Mouse (Mus musculus) MEL (cell line): ENCODE data around the gene Tyrobp.

Experiments used
- CTCF ChIP-seq, 3 experiments: IDR thresholded peaks in 2 of 3; conservative IDR thresholded peaks in 1 of 3; 2 replicates each; pipeline ENCODE4 v1.5.1; 2011 to 2012; ENCODE audit warnings: low read length in 3 of 3, low read depth in 2 of 3, mild to moderate bottlenecking in 2 of 3, improper control_type of control experiment in 1 of 3, inconsistent platforms in 1 of 3, mixed read lengths in 1 of 3, moderate library complexity in 1 of 3; ENCODE audit not compliant: control insufficient read depth in 1 of 3, insufficient read depth in 1 of 3, poor library complexity in 1 of 3, severe bottlenecking in 1 of 3
- EP300 ChIP-seq, 2 experiments: IDR thresholded peaks; 2 replicates each; pipeline ENCODE4 v1.6.1; 2011; ENCODE audit warnings: improper control_type of control experiment in 2 of 2, low read length in 2 of 2, low read depth in 1 of 2, mild to moderate bottlenecking in 1 of 2
- ETS1 ChIP-seq: IDR thresholded peaks from 2 replicates; pipeline ENCODE4 v1.6.1; 2012; ENCODE audit warnings: low read depth, mild to moderate bottlenecking, inconsistent platforms, low read length, improper control_type of control experiment, moderate library complexity
- NELFE ChIP-seq: IDR thresholded peaks from 2 replicates; pipeline ENCODE4 v1.6.1; 2011; ENCODE audit warnings: low read depth, low read length, improper control_type of control experiment
- POLR2A ChIP-seq, 2 experiments: IDR thresholded peaks; 2 replicates each; pipeline ENCODE4 v1.6.1; 2011 to 2012; ENCODE audit warnings: low read length in 2 of 2, mild to moderate bottlenecking in 2 of 2, control low read depth in 1 of 2, improper control_type of control experiment in 1 of 2, low read depth in 1 of 2, moderate library complexity in 1 of 2; ENCODE audit not compliant: control insufficient read depth in 1 of 2, insufficient read depth in 1 of 2, poor library complexity in 1 of 2

DNA sequence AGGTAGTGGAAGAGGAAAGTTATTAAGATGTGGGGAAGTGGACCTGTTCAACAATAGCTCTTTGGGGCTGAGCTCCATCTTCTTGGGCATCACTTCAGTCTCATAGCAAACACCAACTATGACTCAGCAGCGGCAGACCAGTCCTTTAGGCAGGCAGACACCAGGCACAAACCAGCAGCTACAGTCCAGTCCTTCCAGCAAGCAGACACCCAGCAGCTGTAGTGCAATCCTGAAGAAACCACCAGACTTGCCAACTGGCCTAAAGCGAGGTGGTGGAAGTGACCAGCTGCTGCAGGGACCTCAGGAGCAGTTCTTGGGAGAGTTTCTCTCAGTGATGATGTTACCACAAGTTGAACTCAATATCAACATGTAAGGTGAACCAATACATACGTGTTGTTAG, 4.9 kb upstream of the Tyrobp start:
- TF ChIP-seq EP300 (IDR thresholded peaks at IDR 0.05; ENCODE audit: low read depth in 1 of 2, low read length in 2 of 2), result no peak
- TF ChIP-seq NELFE, result no peak
- no peak for TF ChIP-seq CTCF (IDR thresholded peaks at IDR 0.05 in 2 of 3, conservative IDR thresholded peaks at IDR 0.05 in 1 of 3; ENCODE audit: control insufficient read depth in 1 of 3, insufficient read depth in 1 of 3, low read depth in 2 of 3, low read length in 3 of 3, poor library complexity in 1 of 3, severe bottlenecking in 1 of 3)
- no peak for TF ChIP-seq POLR2A (IDR thresholded peaks at IDR 0.05; ENCODE audit: control insufficient read depth in 1 of 2, insufficient read depth in 1 of 2, low read depth in 1 of 2, low read length in 2 of 2, poor library complexity in 1 of 2)
- no peak for TF ChIP-seq ETS1
